Mouse (Mus musculus): ENCODE measurements around the gene Dpt. TPM values are rescaled to one million over a fixed set of nuclear protein-coding genes. Genes with fewer than 3 reads are reported as not detected.
"Not testable (repeated sequence)": the region's sequence is repeated elsewhere in the genome, so short reads cannot be mapped to it uniquely, and the experiment has no call there.

The Dpt gene
- polyA plus RNA-seq, 1 experiment, result 231 TPM

DNA sequence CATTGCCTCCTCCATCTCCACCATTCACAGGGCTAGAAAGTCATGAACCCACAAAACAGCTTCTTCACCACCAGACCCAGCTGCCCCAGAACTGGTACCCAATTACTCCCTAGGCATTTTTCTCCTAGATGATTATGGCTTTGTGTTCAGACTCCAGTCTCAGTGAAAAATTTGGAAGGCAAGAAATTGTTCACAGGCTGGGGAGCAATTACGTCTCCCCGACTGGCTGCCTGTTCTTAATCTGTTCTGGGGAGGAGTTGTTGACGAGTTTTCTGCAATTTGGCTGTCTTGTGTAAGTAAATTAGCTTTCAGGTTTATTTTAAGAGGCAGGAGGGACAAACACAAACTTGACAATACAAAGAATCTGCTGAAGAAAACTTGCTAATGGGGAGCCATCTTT is 2.7 kb downstream of the Dpt start:
- Histone ChIP-seq H3K27ac (replicated peaks; ENCODE audit: low read depth, low read length) (peak overlapping the region; percentile 58), H3K4me3 (ENCODE audit: insufficient read depth, low read depth, low read length) (no peak overlapping the region), H3K4me1 (ENCODE audit: control insufficient read depth, insufficient read depth, insufficient read length, low read length) (peaks cover 10% of the 10 kb centered on the region)

DNA sequence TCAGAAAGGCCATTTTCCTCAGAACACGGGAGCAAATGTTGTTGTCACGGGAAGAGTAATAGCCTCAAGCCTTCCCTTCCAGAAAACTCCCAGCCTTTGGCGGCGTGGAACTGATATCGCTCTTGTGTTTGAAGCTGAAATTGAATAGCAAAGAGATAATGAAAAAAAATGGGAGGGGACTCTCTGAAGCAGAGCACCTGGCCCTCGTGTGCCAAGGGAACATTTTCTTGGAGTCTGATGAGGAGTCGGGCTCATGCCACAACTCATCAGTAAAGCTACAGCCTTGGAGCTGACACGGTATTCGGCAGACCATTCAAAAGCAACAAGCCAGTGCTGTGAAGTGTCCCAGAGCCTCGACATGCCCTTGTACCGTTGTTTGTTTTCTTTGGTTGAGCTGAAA is 7.8 kb downstream of the Dpt start:
- H3K4me3 ChIP-seq (ENCODE audit: insufficient read depth, low read depth, low read length), result no peak overlapping the region
- H3K27ac ChIP-seq (replicated peaks; ENCODE audit: low read depth, low read length), result no peak overlapping the region
- H3K4me1 ChIP-seq (ENCODE audit: control insufficient read depth, insufficient read depth, insufficient read length, low read length), result peaks cover 4% of the 10 kb centered on the region; the same call in 1 of the 2 replicates

DNA sequence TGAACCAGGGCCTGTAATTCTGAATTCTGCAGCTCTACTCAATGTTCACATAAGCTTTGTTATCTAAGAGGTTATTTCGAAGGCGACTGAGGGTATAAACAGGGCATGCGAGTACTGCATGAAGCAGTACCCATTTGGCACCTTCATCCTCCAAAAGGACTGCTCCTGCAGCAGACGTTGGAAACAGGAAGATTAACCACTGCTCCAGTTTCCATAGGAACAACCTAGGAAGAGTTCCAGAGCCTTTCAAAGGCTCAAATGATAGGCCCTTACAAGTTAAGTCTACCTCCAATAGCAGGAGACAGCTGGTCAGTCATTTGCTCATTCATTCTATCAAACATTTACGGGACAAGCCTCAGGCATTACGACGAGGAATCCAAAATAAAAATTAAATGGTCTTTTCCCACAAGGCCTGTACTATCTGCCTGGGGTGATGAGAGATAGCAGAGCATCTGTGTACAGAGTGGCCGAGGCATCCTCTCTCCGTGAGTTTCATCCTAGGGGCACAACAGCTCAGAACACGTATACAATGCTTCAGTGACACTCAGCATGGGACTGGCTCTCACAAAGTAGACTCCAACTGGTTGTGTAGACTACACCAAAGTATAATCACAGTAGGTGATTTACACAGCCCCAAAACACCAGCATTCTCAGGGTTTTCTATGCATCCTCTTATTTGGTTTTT is 8.4 kb downstream of the Dpt start:
- no peak overlapping the region for H3K4me3 ChIP-seq (ENCODE audit: insufficient read depth, low read depth, low read length)
- H3K4me1 ChIP-seq (ENCODE audit: control insufficient read depth, insufficient read depth, insufficient read length, low read length), result no peaks in the 10 kb centered on the region
- no peak overlapping the region for H3K27ac ChIP-seq (replicated peaks; ENCODE audit: low read depth, low read length)

DNA sequence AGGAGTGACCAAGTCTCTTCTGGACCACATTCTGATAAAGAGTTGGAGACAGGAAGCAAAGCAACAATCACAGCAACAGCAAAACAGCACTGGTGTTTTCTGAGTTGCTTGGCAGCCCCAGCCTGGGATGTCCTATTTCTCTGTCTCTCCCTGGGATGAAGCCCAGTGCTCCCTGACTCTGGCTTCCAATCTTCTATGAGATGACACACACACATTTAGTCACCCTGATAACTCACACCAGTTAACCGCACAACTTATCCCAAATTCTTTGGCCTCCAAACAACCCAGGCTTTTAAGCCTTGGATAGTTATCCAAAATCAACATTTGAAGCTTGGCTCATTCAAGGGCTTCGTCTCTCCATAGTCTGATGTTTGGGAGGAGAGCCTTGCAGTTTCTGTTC is 12.9 kb downstream of the Dpt start:
- Histone ChIP-seq H3K27ac (replicated peaks; ENCODE audit: low read depth, low read length) (no peak overlapping the region), H3K4me1 (ENCODE audit: control insufficient read depth, insufficient read depth, insufficient read length, low read length) (peaks cover 3% of the 10 kb centered on the region; the same call in 1 of the 2 replicates), H3K4me3 (ENCODE audit: insufficient read depth, low read depth, low read length) (no peak overlapping the region)

DNA sequence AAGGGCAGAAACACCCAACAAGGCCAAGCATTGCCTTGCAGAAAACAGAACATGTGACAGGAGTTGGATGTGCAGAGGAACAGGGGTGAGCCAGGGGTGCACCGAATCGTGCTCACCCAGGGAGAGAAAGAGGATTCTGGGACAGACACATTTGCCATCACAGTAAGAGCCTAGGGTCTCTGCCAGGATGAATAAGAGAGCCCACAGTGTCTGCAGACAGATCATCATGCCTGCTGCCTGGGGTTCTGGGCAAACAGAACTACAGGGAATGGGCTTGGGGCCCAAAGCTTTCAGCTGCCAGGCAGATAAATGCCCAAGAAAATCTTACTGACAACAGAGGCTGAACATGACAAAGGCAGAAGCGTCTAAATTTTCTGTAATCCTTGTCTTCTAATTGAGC is 14.9 kb downstream of the Dpt start:
- Histone ChIP-seq H3K4me1 (ENCODE audit: control insufficient read depth, insufficient read depth, insufficient read length, low read length) (peaks cover 8% of the 10 kb centered on the region), H3K27ac (replicated peaks; ENCODE audit: low read depth, low read length) (no peak overlapping the region), H3K4me3 (ENCODE audit: insufficient read depth, low read depth, low read length) (no peak overlapping the region)

DNA sequence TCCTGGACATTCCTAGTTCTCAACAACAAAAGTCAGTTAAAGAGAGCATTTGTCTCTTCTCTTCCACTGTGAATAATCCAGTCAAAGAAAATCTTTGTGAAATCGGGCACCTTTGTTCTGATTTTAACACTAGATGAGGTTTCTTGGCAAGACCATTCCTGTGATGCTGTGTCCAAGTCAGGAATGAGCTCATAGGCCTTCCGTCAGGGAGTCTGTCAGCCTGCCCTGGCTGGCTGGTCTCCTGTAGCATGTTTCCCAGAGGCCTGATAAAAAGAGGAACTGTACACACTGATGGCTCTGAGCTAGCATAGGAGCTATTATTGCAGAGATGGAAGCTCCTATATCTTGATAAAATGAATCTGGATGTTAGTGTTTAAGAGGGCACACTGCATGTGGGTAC is 17.8 kb downstream of the Dpt start:
- H3K4me1 ChIP-seq (ENCODE audit: control insufficient read depth, insufficient read depth, insufficient read length, low read length), result peaks cover 8% of the 10 kb centered on the region
- H3K27ac ChIP-seq (replicated peaks; ENCODE audit: low read depth, low read length), result peak overlapping the region; percentile 81
- H3K4me3 ChIP-seq (ENCODE audit: insufficient read depth, low read depth, low read length), result no peak overlapping the region

DNA sequence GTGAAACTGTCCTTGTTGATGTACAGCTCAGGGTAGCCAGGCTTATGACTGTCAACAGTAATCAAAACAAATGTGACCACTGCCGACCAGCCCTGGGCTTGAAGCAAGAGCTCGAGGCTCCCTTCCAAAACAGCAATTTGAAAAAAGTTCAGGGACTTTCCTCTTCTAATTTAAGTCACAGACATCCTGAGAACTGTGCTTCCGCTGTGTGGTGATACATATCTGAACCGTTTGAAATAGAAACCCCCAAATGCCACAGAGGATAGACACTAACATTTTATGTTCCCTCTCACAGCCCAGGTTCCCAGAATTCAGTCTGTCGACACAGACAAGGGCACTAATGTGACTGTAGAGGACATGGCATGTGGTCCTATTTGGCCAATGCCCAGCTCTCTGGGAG is 18.9 kb downstream of the Dpt start:
- Histone ChIP-seq H3K27ac (replicated peaks; ENCODE audit: low read depth, low read length) (peak overlapping the region; percentile 43), H3K4me3 (ENCODE audit: insufficient read depth, low read depth, low read length) (no peak overlapping the region), H3K4me1 (ENCODE audit: control insufficient read depth, insufficient read depth, insufficient read length, low read length) (peaks cover 8% of the 10 kb centered on the region)

DNA sequence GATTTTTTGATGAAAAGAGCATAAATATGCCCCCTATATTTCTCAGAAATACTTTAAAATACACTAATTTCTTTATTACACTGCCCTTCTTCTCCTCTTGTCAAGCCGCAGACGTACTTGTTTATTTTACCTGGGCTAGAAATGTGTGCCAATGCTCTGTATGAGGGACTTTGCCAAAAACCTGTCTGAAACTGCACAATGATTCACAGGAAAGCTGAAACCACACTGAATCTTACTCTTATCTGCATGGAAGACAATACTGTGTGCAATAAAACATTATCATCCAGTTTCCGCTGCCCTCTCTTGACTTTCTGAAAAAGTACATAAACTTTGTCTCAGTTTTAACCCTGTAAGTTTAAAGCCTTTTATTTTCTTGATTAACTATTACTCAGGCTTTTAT is 20.9 kb downstream of the Dpt start:
- Histone ChIP-seq H3K4me1 (ENCODE audit: control insufficient read depth, insufficient read depth, insufficient read length, low read length) (peaks cover 8% of the 10 kb centered on the region), H3K4me3 (ENCODE audit: insufficient read depth, low read depth, low read length) (no peak overlapping the region), H3K27ac (replicated peaks; ENCODE audit: low read depth, low read length) (no peak overlapping the region)

DNA sequence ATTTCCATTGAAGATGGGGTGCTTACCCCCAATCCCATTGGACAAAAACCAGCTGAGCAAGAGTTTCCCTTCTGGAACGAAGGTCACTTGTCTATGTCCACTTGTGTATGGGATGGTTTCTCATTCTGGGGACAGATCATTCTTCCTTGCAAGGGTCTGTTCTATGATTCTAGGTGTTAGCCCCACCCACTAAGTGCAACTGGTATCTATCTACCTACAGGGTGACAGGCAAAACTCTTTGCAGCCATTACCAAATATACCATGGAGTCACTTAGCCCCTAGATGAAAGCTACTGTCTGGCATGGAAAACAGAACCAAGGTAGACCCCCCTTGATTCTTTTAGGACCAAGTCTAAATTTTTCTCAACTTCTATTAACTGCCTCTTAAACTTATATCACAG is 24.9 kb downstream of the Dpt start:
- Histone ChIP-seq H3K4me3 (ENCODE audit: insufficient read depth, low read depth, low read length) (no peak overlapping the region), H3K4me1 (ENCODE audit: control insufficient read depth, insufficient read depth, insufficient read length, low read length) (no peaks in the 10 kb centered on the region), H3K27ac (replicated peaks; ENCODE audit: low read depth, low read length) (no peak overlapping the region)

DNA sequence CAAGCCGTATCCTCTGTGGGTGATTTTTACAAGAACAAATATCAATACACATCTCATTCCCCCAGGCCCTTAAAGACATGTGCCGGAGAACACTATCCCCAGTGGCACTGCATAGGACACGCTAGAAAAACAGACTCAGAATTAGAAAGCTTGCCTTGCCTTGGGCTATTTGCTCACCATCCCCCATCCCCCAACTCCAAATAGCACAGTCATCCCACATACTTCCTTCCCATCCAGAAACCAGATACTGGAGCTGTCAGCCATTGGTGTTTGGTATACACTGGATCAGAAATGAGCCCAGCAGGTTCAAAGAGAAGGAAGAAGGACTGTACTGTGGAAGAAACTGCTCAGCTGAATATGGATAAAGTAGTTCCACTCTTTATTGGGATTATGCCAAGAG is 25.4 kb downstream of the Dpt start:
- Histone ChIP-seq H3K4me3 (ENCODE audit: insufficient read depth, low read depth, low read length) (no peak overlapping the region), H3K4me1 (ENCODE audit: control insufficient read depth, insufficient read depth, insufficient read length, low read length) (no peaks in the 10 kb centered on the region), H3K27ac (replicated peaks; ENCODE audit: low read depth, low read length) (no peak overlapping the region)

DNA sequence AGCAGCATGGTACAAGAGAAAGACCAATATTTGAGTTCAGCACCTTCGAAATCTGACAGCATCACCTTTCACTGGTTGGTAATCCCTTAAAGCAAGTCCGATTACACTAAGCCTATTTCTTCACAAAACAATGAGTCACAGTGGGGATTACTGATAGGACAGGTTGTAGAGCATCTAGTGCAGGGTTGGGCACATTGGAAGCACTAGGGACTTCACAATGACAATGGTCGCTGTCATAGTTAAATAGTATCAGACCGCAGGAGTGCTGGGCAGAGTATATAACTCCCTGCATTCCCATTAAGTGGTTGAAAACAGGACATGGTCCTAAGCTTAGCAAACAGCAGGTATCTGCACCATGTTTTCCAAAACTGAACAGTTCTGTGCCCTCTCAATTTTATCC is 25.8 kb downstream of the Dpt start:
- no peak overlapping the region for H3K27ac ChIP-seq (replicated peaks; ENCODE audit: low read depth, low read length)
- H3K4me1 ChIP-seq (ENCODE audit: control insufficient read depth, insufficient read depth, insufficient read length, low read length), result no peaks in the 10 kb centered on the region
- H3K4me3 ChIP-seq (ENCODE audit: insufficient read depth, low read depth, low read length), result no peak overlapping the region

DNA sequence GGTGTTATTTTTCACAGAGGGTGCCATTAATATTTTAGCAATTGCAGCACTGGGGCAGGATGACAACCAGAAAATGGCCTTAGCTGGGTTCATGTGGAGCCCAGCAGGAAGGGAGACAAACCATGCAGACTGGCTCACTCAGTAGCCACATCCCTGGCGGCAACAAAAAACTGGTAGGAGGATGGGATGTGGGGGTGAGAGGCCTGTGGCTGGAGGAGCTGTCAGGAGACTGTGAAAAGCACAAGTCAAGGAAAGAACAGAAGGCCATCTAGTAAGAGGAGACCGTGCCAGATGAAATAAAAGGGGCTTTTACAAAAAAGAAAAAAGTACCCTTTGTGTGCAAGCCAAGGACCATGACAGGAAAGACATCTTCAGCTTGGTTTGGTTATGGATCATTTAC is 28.5 kb downstream of the Dpt start:
- H3K27ac ChIP-seq (replicated peaks; ENCODE audit: low read depth, low read length), result no peak overlapping the region
- no peak overlapping the region for H3K4me3 ChIP-seq (ENCODE audit: insufficient read depth, low read depth, low read length)
- H3K4me1 ChIP-seq (ENCODE audit: control insufficient read depth, insufficient read depth, insufficient read length, low read length), result no peaks in the 10 kb centered on the region

DNA sequence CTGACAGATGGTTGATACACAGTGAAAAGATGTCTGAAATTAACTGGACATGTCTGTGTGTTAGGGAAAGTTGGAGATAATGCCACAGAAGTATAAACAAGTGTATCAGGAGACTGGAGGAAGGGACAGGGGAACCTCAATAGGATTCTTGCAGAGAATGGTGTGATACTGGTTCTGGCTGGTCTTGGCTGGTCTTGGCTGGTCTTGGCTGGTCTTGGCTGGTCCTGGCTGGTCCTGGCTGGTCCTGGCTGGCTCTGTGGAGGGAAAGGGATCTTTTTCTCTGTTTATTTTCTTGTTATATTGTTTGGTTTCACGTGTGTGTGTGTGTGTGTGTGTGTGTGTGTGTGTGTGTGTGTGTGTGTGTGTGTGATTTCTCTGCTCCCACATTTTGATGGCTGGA is 33.4 kb downstream of the Dpt start:
- Histone ChIP-seq H3K27ac (replicated peaks; ENCODE audit: low read depth, low read length) (no peak overlapping the region), H3K4me3 (ENCODE audit: insufficient read depth, low read depth, low read length) (no peak overlapping the region), H3K4me1 (ENCODE audit: control insufficient read depth, insufficient read depth, insufficient read length, low read length) (no peaks in the 10 kb centered on the region)

DNA sequence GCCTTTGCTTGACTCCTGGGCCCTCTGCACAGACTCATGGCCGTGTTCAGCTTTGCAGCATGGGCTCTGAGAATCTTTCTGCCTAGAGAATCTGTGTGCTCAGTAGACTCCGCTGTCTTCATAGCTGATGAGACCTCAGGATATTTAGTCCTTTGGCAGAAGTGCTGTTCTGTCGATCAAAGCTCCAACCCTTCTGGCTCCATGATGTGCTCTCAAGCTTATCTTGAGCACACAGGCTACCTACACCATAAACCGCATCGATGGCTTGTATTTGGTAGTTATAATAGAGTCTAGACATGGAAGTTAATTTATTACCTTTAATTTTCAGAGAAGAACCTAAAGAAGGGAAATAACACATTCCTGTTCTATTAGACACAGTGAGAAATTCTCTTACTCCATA is 36.0 kb downstream of the Dpt start:
- Histone ChIP-seq H3K4me3 (ENCODE audit: insufficient read depth, low read depth, low read length) (no peak overlapping the region), H3K4me1 (ENCODE audit: control insufficient read depth, insufficient read depth, insufficient read length, low read length) (no peaks in the 10 kb centered on the region), H3K27ac (replicated peaks; ENCODE audit: low read depth, low read length) (no peak overlapping the region)

DNA sequence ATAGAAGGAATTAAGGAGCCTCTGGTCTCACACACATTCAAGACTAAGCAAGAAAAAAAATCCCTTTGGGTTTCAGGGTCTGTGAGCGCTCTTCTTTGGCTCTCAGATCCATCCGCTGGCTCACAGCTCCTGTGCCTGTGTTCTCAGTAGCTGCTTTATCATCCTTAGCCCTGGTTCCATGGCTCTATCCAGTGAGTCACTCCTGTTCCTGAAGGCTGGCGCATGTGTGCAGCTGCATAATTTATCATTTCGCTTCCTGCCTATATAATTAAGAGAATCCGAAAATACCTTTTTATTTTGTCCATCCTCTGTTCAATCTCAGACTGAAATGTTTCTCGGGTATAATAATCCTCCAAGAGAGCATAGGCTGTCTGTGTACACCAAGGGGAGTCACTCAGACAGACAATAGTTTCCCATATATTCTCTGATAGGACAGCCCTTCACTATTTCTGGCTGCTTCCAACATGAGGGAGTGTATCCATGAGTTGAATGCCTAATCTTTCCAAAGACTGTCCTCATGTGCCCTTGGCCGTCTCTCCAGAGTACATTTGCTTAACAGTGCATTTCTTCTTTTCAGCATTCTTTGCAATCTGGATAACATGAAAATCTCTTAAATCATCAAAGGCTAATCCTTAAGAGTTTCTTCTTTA is 52.3 kb downstream of the Dpt start:
- Histone ChIP-seq H3K4me3 (ENCODE audit: insufficient read depth, low read depth, low read length) (no peak overlapping the region), H3K4me1 (ENCODE audit: control insufficient read depth, insufficient read depth, insufficient read length, low read length) (no peaks in the 10 kb centered on the region), H3K27ac (replicated peaks; ENCODE audit: low read depth, low read length) (no peak overlapping the region)

DNA sequence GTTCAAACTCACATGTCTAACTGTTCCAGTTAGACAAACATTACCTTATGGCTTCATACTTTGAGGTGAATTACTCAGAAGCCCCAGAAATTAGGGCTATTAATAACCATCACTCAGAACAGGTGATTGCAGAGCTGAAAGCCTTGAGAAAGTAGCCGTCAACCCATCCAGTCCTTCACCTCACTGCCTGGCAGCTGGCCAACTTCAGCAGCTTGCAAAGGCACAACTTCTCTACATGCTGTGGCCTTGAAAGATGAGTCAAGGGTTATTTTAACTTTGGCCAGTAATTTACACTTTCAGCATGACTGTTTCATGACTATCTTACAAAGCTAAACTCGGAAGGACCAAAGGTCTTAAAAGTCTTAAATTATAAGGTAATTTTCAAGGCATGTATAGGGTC is 59.3 kb downstream of the Dpt start:
- H3K4me1 ChIP-seq (ENCODE audit: control insufficient read depth, insufficient read depth, insufficient read length, low read length); H3K27ac ChIP-seq (replicated peaks; ENCODE audit: low read depth, low read length); H3K4me3 ChIP-seq (ENCODE audit: insufficient read depth, low read depth, low read length): not testable (repeated sequence)
